Comparison of ENCODE assay signal across 20 mouse cellular contexts in the genomic region with DNA sequence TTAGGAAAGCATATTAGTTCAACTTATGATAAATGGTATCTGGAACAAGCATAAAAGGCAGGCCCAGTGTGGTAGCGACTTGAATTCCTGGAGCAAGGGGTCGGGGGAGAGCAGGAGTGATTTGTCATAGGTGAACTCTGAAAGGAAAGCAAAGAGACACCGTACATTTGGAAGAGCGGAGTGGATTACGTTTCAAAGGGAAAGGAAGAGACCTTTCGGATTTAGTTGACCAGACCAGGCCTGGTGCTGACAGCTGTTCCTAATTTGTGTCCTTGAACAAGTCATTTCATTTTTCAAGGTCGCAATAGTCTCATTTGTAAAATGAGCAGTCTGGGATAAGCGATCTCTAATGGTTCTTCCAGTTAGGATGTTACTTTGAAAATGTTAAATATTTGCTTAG. TPM values are rescaled to one million over a fixed set of nuclear protein-coding genes. Genes with fewer than 3 reads are reported as not detected.
DNase-seq lines count a peak whose midpoint lies in the region; ATAC-seq and TF ChIP-seq lines count a peak whose summit lies in the region.
"Had no signal": no experiment of that assay in that cellular context is flagged by ENCODE, and none has a peak within 500 bp of the region (broad histone marks: within the 10 kb centered on the region; RNA-seq: fewer than 3 reads in every experiment).

No protein-coding gene starts in this region.

- no peak for TF ChIP-seq CTCF in stomach, postnatal 0 days (IDR thresholded peaks at IDR 0.05; ENCODE audit: low read depth)

- ATAC-seq in limb, embryonic 11.5 days (ENCODE audit: insufficient number of reproducible peaks, low FRiP score, low TSS enrichment, low read depth), result no peak
- ATAC-seq in hindbrain, embryonic 11.5 days (ENCODE audit: low FRiP score), result no peak
- no peak for ATAC-seq in stomach, postnatal 0 days (ENCODE audit: low FRiP score, low TSS enrichment)
- ATAC-seq: forebrain, embryonic 16.5 days; intestine, embryonic 16.5 days had no signal

- H3K9me3 ChIP-seq in limb, embryonic 11.5 days (ENCODE audit: control insufficient read depth, low read length), result no peaks in the 10 kb centered on the region
- H3K9me3 ChIP-seq in limb, embryonic 10.5 days (replicated peaks), result no peaks in the 10 kb centered on the region
- no peaks in the 10 kb centered on the region for H3K9me3 ChIP-seq in embryonic facial prominence, embryonic 10.5 days
- no peaks in the 10 kb centered on the region for H3K9me3 ChIP-seq in hindbrain, embryonic 11.5 days (ENCODE audit: control insufficient read depth, low read length)
- H3K9me3 ChIP-seq in stomach, postnatal 0 days (ENCODE audit: control insufficient read depth, low read length), result no peaks in the 10 kb centered on the region
- H3K9me3 ChIP-seq: embryonic facial prominence, embryonic 12.5 days; hindbrain, embryonic 10.5 days; hindbrain, embryonic 15.5 days had no signal

- H3K4me2 ChIP-seq in limb, embryonic 11.5 days (ENCODE audit: low read depth, severe bottlenecking), result no peak overlapping the region
- H3K4me2 ChIP-seq in hindbrain, embryonic 11.5 days (replicated peaks; ENCODE audit: low read depth, low read length), result no peak overlapping the region
- H3K4me2 ChIP-seq in stomach, postnatal 0 days (replicated peaks; ENCODE audit: low read depth), result no peak overlapping the region
- H3K4me2 ChIP-seq: embryonic facial prominence, embryonic 12.5 days; heart, embryonic 11.5 days; hindbrain, embryonic 15.5 days had no signal

- H3K4me3 ChIP-seq in limb, embryonic 11.5 days (ENCODE audit: low read depth, low read length), result no peak overlapping the region
- no peak overlapping the region for H3K4me3 ChIP-seq in limb, embryonic 10.5 days
- H3K4me3 ChIP-seq in embryonic facial prominence, embryonic 10.5 days, result no peak overlapping the region
- no peak overlapping the region for H3K4me3 ChIP-seq in hindbrain, embryonic 11.5 days (ENCODE audit: low read depth, low read length)
- H3K4me3 ChIP-seq in stomach, postnatal 0 days (ENCODE audit: low read depth, low read length), result no peak overlapping the region
- H3K4me3 ChIP-seq: embryonic facial prominence, embryonic 12.5 days; gastrocnemius, adult 2 months; heart, adult 2 months; hindbrain, embryonic 10.5 days; hindbrain, embryonic 15.5 days had no signal

- WGBS in limb, embryonic 11.5 days, result 19% methylated on average over 8 of the region's 8 CpGs
- 31% methylated on average over 8 of the region's 8 CpGs for WGBS in limb, embryonic 10.5 days
- 48% methylated on average over 8 of the region's 8 CpGs for WGBS in embryonic facial prominence, embryonic 10.5 days
- 64% methylated on average over 8 of the region's 8 CpGs for WGBS in hindbrain, embryonic 11.5 days
- 51% methylated on average over 8 of the region's 8 CpGs for WGBS in stomach, postnatal 0 days

- no peak overlapping the region for H3K27ac ChIP-seq in limb, embryonic 11.5 days (replicated peaks; ENCODE audit: low read depth, low read length)
- H3K27ac ChIP-seq in limb, embryonic 10.5 days, result no peak overlapping the region
- no peak overlapping the region for H3K27ac ChIP-seq in embryonic facial prominence, embryonic 10.5 days (replicated peaks)
- H3K27ac ChIP-seq in hindbrain, embryonic 11.5 days (ENCODE audit: low read depth, low read length), result no peak overlapping the region
- H3K27ac ChIP-seq in stomach, postnatal 0 days (replicated peaks), result no peak overlapping the region
- H3K27ac ChIP-seq: embryonic facial prominence, embryonic 12.5 days; gastrocnemius, adult 2 months; heart, adult 2 months; hindbrain, embryonic 10.5 days; hindbrain, embryonic 15.5 days had no signal

- H3K27me3 ChIP-seq in limb, embryonic 11.5 days (ENCODE audit: control insufficient read depth, insufficient read depth, low read length), result no peaks in the 10 kb centered on the region
- no peaks in the 10 kb centered on the region for H3K27me3 ChIP-seq in limb, embryonic 10.5 days (ENCODE audit: low read depth, poor library complexity, severe bottlenecking)
- no peaks in the 10 kb centered on the region for H3K27me3 ChIP-seq in embryonic facial prominence, embryonic 10.5 days (replicated peaks; ENCODE audit: low read depth, poor library complexity, severe bottlenecking)
- no peaks in the 10 kb centered on the region for H3K27me3 ChIP-seq in hindbrain, embryonic 11.5 days (ENCODE audit: control insufficient read depth, insufficient read depth, low read length)
- no peaks in the 10 kb centered on the region for H3K27me3 ChIP-seq in stomach, postnatal 0 days (ENCODE audit: control insufficient read depth, insufficient read depth, low read length)
- H3K27me3 ChIP-seq: embryonic facial prominence, embryonic 12.5 days; hindbrain, embryonic 15.5 days had no signal

- no peaks in the 10 kb centered on the region for H3K36me3 ChIP-seq in limb, embryonic 11.5 days (ENCODE audit: control insufficient read depth, insufficient read depth, low read length)
- H3K36me3 ChIP-seq in limb, embryonic 10.5 days, result no peaks in the 10 kb centered on the region
- no peaks in the 10 kb centered on the region for H3K36me3 ChIP-seq in embryonic facial prominence, embryonic 10.5 days (replicated peaks)
- no peaks in the 10 kb centered on the region for H3K36me3 ChIP-seq in hindbrain, embryonic 11.5 days (ENCODE audit: control insufficient read depth, insufficient read depth, low read length)
- H3K36me3 ChIP-seq in stomach, postnatal 0 days (ENCODE audit: control insufficient read depth, insufficient read depth, low read length), result no peaks in the 10 kb centered on the region
- H3K36me3 ChIP-seq: embryonic facial prominence, embryonic 12.5 days; hindbrain, embryonic 10.5 days; hindbrain, embryonic 15.5 days had no signal

- peak; percentile 21 for DNase-seq in limb, embryonic 11.5 days (ENCODE audit: low spot score)
- no peak for DNase-seq in limb, embryonic 10.5 days (ENCODE audit: low spot score)
- peak; percentile 47 for DNase-seq in embryo, embryonic 11 days
- peak; percentile 36 for DNase-seq in embryonic facial prominence, embryonic 10.5 days (ENCODE audit: low spot score)
- no peak for DNase-seq in hindbrain, embryonic 11.5 days (ENCODE audit: low spot score)
- no peak for DNase-seq in stomach, postnatal 0 days (ENCODE audit: low spot score)
- DNase-seq in gastrocnemius, adult 8-10 months (ENCODE audit: low spot score in 2 of 2), result no peak
- DNase-seq: adrenal gland, postnatal 10 days; cerebellum, adult 18-20 months; cerebellum, adult 9-11 months; cerebellum, postnatal 36 days; gastrocnemius, adult 2 months; heart, adult 2 months; kidney, adult 2 months had no signal

- H3K4me1 ChIP-seq in limb, embryonic 11.5 days (ENCODE audit: control insufficient read depth, insufficient read depth, low read length), result no peaks in the 10 kb centered on the region
- H3K4me1 ChIP-seq in limb, embryonic 10.5 days, result peaks cover 5% of the 10 kb centered on the region; the same call in 1 of the 2 replicates
- H3K4me1 ChIP-seq in embryonic facial prominence, embryonic 10.5 days, result peaks cover 8% of the 10 kb centered on the region
- no peaks in the 10 kb centered on the region for H3K4me1 ChIP-seq in hindbrain, embryonic 11.5 days (replicated peaks; ENCODE audit: control insufficient read depth, insufficient read depth, low read length)
- no peaks in the 10 kb centered on the region for H3K4me1 ChIP-seq in stomach, postnatal 0 days (replicated peaks; ENCODE audit: control insufficient read depth, insufficient read depth)
- H3K4me1 ChIP-seq: embryonic facial prominence, embryonic 12.5 days; hindbrain, embryonic 10.5 days; hindbrain, embryonic 15.5 days had no signal

- no peak overlapping the region for H3K9ac ChIP-seq in limb, embryonic 11.5 days (ENCODE audit: low read length)
- H3K9ac ChIP-seq in hindbrain, embryonic 11.5 days (ENCODE audit: low read depth, low read length), result no peak overlapping the region
- H3K9ac ChIP-seq in stomach, postnatal 0 days (ENCODE audit: low read length), result no peak overlapping the region
- H3K9ac ChIP-seq: embryonic facial prominence, embryonic 12.5 days; hindbrain, embryonic 15.5 days had no signal

- TF ChIP-seq EP300 in stomach, postnatal 0 days (optimal IDR thresholded peaks at IDR 0.05), result no peak

RNA-seq across cellular contexts. Expression of a gene that starts 19.2 kb away (rescaled TPM):
- 40.1 and 45.1 TPM in 2 replicates for polyA plus RNA-seq in limb, embryonic 11.5 days (2014; fragmentation: Nextera tagmentation; extraction: Ambion mirVana)
- polyA plus RNA-seq in limb, embryonic 10.5 days (2016; fragmentation: Nextera tagmentation; extraction: Ambion mirVana), result 28.4 and 42.1 TPM in 2 replicates
- polyA plus RNA-seq in embryonic facial prominence, embryonic 10.5 days (2016; fragmentation: Nextera tagmentation; extraction: Ambion mirVana), result 39.1 and 44.5 TPM in 2 replicates
- 55.1 and 55.9 TPM in 2 replicates for polyA plus RNA-seq in hindbrain, embryonic 11.5 days (2014; fragmentation: Nextera tagmentation; extraction: Ambion mirVana)
- 6.2 and 6.3 TPM in 2 replicates for polyA plus RNA-seq in stomach, postnatal 0 days (2015; fragmentation: Nextera tagmentation; extraction: Ambion mirVana)
- 1 to 10 TPM in 2 of 4 experiments, under 1 TPM in 2; 0.76 to 1.6 (median 1.1) TPM for total RNA-seq in gastrocnemius, adult 8-10 months (2022)

Comparison
In these comparisons a context has a peak if more than half of its experiments do, and no peak if none do; other contexts are left out.
1. DNase-seq: peak in limb, embryonic 11.5 days (single experiment), embryo, embryonic 11 days (single experiment) and embryonic facial prominence, embryonic 10.5 days (single experiment); none in limb, embryonic 10.5 days (single experiment), hindbrain, embryonic 11.5 days (single experiment), stomach, postnatal 0 days (single experiment) and gastrocnemius, adult 8-10 months (0 of 2).